Mouse (Mus musculus): ENCODE data around the gene Ccdc103.

DNA sequence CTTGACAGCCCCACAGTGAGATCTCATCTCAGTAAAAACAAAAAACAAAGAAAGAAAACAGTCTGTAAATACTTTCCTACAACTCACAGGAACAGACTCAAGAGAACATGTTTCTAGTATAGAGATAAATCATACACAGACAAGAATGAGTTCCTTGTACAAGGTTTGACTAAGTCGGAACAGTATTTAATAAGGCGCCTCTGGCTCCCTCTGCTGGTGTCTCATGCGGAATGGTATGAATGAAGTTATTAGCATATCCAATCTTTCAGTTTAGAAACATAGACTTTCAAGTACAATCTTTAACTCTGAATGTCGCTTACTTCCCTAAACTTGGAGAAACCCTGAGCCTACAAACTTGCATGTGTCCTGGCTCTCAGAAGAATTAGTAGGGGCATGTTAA is 16.7 kb upstream of the Ccdc103 start:
- no peak for TF ChIP-seq POLR2A (IDR thresholded peaks at IDR 0.05; ENCODE audit: low read depth, low read length)
- no peak for TF ChIP-seq CTCF (IDR thresholded peaks at IDR 0.05; ENCODE audit: extremely low read depth, insufficient read depth, insufficient read length, insufficient replicate concordance)
